Mouse (Mus musculus) embryonic stem cell, embryonic (primary cell): ENCODE results near the gene Tbck.

ENCODE experiments used
- CTCF ChIA-PET, 4 experiments: fragments of 300-600 bp in 2 of 4; fragments of 350-600 bp in 2 of 4; sonication (Branson Sonifier 250); formaldehyde crosslinking; loops; one replicate each; lab custom pipeline; 2022; ENCODE audit warnings: inconsistent platforms in 2 of 4; lab: Charles Lee
- POLR2A ChIA-PET, 4 experiments: fragments of 300-600 bp in 2 of 4; fragments of 350-600 bp in 2 of 4; sonication (Branson Sonifier 250); formaldehyde crosslinking; loops; one replicate each; lab custom pipeline; 2022; ENCODE audit warnings: antibody characterized with exemption in 4 of 4, inconsistent platforms in 1 of 4; lab: Charles Lee

The Tbck gene

DNA sequence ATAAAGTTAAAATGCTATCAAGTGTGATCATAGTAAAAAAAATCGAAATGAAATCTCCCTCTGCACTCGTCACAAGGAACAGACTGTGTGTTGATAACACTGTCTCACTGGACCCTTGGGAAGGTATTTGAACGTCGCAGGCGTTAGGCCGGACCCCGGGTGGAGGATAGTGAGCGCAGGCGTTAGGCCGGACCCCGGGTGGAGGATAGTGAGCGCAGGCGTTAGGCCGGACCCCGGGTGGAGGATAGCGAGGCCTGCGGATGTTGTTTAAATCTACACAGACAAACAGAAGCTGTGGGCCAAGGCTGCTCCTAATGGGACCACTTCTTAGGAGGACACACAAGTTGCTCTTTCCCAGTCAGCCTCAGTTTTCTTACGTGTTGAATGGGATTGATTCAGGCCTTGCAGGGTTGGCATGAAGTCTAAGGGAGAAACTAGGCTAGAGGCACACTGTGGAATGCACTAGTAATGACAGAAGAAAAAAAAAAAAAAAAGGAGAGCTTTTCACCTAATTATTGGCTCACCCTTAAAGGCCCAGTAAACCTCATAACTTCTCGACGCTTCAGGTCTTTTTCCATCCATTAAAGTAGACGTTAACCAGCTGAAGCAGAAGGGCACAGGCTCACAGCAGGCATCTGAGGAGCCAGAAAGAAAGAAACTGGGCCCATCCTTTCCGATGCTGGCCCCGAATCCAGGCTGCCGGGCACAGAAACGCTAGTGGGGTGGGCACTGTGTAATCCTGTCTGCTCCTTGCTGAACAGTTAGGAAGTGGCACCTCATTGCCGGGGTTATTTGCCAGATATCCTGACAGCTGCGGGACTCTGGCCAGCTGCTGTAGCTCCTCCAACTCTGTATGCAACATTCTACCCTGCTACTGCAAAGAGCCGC, 168.1 kb downstream of the Tbck start:
- ChIA-PET POLR2A (interaction anchor here in 1 of 4 experiments (0.7 kb wide), 1 partner anchor 309 kb away, joined by 3 read pairs; no protein-coding TSS in a partner anchor), CTCF (no interaction called here)

DNA sequence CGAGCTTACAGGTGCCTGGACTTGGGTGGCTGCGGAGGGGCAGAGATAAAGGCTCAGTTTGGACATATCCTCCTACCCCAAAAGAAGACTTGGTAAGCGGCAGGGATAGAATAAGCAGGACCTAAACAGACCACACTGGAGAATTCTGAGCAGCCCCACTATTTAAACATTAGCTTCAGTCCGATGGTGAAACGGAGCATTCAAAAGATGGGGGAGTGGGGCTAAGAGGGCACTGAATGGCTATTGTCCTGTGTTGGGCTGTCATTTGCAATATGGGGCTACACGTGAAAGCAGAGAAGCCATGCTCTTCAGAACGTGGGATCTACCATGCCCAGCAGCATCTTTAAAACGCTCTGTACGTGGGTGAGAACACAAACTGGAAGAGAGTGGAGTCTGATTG, 170.3 kb downstream of the Tbck start:
- POLR2A ChIA-PET, result interaction anchor here in 1 of 4 experiments (0.5 kb wide), 1 partner anchor 124 kb away, joined by 4 read pairs; no protein-coding TSS in a partner anchor
- CTCF ChIA-PET, result no interaction called here

DNA sequence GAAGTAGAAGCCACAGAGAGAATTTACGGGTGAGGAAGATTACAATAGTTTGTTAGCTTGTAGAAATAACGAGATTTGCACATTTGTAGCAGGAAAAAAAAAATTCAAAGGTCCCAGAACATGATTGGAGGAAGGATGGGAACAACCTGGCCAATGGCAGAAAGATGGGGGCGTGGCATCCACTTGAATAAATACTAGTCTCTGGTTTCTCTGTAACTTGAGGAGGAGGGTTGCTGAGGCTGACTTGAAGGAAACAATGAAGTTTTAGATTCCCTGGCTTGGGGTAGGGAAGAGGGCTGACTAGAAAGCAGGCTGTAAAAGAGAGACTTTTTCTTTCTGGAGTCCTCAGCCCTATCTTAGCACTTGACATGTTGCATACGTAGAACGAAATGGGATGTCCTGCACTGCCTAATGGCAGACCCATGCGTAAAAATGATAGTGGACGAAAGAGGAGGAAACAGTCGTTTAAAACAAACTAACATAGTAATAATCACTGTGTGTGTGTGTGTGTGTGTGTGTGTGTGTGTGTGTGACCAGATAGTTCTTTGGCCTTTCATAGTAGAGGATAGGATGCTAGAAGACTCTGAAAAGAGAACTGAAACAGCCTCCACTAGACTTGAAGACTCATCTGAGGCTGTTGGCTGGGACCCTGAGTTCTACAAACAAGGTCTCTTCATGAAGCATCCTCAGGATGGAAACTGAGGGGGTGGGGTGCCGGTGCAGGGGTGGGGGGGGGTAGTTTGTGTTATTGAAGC, 171.7 kb downstream of the Tbck start:
- CTCF ChIA-PET, result no interaction called here
- POLR2A ChIA-PET, result no interaction called here

DNA sequence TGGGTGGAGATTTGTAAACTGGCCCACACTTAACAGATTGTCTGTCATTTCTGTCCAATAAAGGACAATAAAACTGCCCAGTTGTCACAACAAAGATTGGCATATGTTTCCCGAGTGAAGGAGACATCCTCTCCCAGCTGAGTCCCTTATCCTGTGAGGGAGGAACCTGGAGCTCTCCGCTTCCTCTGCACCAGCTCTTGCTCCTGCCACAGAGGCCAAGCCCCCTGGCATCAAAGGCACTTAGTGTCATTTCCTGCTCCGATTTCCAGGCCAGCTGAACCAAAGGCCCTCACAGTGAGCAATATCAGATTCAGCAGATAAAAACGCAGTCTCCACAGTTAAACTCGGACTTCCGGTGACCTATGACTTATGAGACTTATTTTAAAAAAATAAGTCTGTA, 172.7 kb downstream of the Tbck start:
- ChIA-PET POLR2A (no interaction called here), CTCF (no interaction called here)

DNA sequence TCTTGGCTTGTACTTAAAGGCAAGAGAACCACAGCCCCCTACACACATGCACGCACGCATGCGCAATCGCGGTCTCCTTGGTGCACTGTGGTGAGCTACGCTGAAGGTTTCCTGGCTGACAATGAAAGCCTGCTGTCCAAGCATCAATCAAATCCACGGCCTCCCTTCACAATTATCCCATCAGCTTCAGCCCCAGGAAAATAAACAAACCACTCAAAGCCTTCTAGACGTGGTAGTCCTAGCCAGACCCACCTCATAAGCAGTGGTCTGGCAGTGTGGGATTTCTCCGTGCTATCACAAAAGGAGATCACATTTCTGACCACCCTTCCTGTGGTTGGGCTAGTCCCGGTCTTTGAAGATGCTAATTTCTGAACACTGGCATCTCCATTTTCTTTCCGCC, 174.9 kb downstream of the Tbck start:
- ChIA-PET CTCF (no interaction called here), POLR2A (interaction anchor here in 2 of 4 experiments (0.9 to 2.4 kb wide), 4 partner anchors 10 to 233 kb away, joined by 3 to 12 read pairs (median 4); partner anchors contain the start of genes Gstcd (in 2 of the 2) and Ints12 (in 2 of the 2))

DNA sequence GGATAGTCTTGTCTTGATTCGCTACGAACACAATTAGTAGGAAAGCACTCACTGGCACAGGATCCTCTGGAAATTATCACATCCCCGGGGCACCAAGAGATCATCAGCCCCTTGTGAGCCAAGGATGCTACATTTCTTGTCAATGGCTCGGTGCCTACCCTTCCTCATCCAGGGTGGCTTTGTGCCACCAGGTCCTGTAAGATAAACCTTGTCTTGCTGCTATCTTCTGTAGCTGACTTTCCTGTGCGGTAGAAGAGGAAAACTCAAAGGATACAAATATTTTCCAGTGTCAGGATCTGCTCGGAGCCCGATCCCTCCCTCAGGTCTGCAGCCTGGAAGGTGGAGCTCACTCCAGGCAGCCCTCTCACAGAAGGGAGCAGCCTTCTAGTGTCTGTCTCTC, 175.6 kb downstream of the Tbck start:
- CTCF ChIA-PET, result no interaction called here
- POLR2A ChIA-PET, result interaction anchor here in 1 of 4 experiments (1.0 to 2.4 kb wide), 3 partner anchors 9 to 232 kb away, joined by 3 to 12 read pairs (median 4); partner anchors contain the start of genes Gstcd and Ints12

DNA sequence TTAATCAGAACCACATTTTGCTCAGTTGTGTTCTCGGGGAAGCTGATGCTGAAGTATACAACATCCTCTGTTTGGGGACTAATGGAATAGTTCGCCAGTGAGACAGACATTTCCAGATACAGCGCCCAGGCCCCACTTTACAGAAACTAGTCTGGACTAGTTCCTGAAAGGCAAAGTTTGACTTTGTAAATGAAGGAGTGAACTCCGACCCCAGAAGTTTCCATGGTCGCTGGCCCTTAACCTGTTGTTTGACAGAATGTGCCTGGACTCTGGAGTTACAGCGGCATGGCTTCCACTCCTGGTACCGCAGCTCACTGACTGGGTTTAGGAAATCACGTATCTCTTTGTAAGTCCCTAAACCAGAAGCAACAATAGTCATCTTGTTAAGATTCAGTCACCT, 176.9 kb downstream of the Tbck start:
- ChIA-PET POLR2A (interaction anchor here in 1 of 4 experiments (0.8 to 2.4 kb wide), 2 partner anchors 8 to 19 kb away, joined by 3 to 12 read pairs; no protein-coding TSS in a partner anchor), CTCF (no interaction called here)

DNA sequence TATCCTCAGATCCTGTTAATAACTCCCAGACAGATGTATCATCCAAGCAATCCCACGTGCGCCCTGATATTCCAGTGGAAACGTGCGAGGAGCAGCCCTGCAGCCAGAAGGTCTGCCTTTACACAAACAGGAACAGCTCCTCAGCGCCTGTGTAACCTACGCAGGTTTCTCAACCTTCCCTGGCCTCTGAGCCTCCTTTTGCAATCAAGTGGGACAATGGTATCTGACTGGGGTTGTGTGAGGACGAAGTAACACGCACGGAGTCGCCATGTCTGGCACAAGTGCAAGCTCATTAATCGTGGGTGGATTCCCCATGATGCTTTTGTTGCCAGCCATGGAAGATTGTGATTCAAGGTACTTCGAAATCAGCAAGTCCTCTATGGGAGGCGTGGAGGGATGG, 179.9 kb downstream of the Tbck start:
- POLR2A ChIA-PET, result interaction anchor here in 1 of 4 experiments (1.1 kb wide), 1 partner anchor 25 kb away, joined by 4 read pairs; no protein-coding TSS in a partner anchor
- CTCF ChIA-PET, result interaction anchor here in 1 of 4 experiments (1.9 kb wide), 1 partner anchor 29 kb away, joined by 4 read pairs; no protein-coding TSS in a partner anchor

DNA sequence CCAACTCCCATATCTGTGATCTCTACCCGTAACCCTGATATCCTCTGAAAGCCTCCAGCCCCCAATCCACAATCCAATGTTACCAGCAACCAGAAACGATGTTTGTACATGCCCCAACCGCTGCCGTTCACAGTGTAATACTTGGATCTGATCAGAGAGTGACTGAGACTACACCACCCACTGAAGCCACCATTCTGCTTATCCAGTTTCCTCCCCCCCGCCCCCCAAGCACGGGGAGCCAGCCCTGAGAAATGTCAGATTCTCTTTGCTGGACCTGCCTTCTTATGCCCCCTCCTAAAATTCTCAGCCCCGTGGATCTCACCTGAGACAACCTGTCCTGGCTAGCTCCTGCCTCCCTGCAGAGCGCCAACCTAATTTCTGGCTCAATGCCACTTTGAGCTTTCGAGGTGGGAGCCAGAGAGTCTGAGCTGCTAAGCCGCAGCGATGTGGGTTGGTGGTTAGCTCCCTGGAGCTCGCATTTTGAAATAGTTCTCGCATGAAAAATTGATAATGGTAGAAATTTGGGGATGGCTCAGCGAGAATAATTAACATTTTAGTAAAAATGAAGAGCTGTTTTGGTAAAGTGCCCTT, 180.5 kb downstream of the Tbck start:
- CTCF ChIA-PET, result interaction anchor here in 1 of 4 experiments (1.9 kb wide), 1 partner anchor 29 kb away, joined by 4 read pairs; no protein-coding TSS in a partner anchor
- POLR2A ChIA-PET, result interaction anchor here in 2 of 4 experiments (0.7 to 1.1 kb wide), 2 partner anchors 25 to 169 kb away, joined by 4 read pairs; no protein-coding TSS in a partner anchor

DNA sequence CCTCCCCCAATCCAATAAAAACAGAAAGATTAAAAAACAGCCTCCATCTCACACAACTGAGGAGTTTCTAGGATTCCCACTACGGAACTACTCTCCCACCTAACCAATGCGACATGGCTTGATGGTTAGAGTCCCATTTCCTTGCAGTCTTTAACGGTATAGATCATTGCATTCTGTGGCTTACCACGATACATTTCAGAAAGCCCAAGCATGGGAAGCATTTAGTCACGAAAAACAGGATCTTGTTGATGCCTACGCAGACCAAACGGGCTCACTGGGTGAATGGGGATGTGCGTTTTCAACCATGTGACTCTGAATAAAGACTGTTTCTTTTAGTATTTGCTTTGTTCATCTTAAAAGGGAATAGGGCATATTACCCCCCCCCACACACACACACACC, 181.0 kb downstream of the Tbck start:
- POLR2A ChIA-PET, result interaction anchor here in 1 of 4 experiments (0.7 kb wide), 1 partner anchor 170 kb away, joined by 4 read pairs; no protein-coding TSS in a partner anchor
- CTCF ChIA-PET, result interaction anchor here in 1 of 4 experiments (1.9 kb wide), 1 partner anchor 28 kb away, joined by 4 read pairs; no protein-coding TSS in a partner anchor

DNA sequence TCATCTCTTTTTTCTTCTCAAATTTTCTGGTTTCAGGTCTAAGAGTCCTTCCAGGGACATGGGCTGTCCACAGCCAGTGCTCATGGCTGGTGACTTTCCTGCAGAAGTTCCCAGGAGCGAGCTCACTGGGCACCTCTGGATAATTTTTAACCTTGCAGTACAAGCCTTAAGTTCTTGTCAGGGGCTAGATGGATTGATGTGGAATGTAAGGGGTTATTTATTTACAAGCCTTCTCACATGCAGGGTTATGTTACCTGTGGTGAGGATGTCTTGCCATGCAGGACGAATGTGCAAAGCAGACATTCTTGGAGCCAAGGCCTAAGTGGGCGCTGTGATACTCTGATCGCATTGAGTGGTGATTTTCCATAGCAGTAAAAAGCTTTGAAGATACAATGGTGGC, 181.7 kb downstream of the Tbck start:
- ChIA-PET CTCF (no interaction called here), POLR2A (no interaction called here)

DNA sequence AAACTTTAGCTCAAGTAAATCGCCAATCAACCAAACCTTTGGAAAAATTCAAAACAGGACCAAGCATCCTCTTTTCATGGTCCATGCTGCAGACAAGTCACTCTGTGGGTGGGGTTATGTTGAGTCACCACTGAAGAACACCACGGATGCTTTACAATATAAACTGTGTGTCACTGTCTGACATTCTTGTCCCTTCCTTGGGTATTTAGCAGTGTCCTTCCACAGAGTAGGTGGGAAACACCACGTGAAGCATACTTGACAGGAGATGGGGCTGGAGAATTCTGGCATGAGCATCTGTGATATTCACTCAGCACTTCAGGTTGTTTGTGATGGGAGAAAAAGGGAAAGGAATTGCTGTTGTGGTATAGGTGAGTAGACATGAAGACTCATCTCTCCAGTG, 183.0 kb downstream of the Tbck start:
- ChIA-PET CTCF (no interaction called here), POLR2A (no interaction called here)

DNA sequence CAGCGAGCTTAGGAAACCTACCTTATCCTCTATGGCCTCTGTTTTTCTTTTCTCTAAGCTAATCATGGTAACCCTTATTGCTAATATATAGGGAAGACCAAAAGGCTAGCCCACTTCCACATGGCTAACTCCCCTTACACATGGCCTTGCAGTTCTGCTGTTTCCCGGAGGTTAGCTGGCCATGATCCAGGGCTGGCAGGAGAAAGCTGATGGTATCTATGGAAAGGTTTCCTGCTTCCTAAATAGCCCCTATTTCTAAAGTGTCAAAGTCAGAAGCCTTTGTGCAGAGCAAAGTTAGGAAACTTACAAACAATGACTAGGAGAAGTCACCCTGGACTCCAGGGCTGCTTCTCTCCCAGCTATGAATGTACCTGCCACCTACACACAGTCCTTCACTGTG, 184.9 kb downstream of the Tbck start:
- CTCF ChIA-PET, result no interaction called here
- POLR2A ChIA-PET, result interaction anchor here in 1 of 4 experiments (1.2 to 2.9 kb wide), 2 partner anchors 9 kb away, joined by 4 to 12 read pairs; no protein-coding TSS in a partner anchor

DNA sequence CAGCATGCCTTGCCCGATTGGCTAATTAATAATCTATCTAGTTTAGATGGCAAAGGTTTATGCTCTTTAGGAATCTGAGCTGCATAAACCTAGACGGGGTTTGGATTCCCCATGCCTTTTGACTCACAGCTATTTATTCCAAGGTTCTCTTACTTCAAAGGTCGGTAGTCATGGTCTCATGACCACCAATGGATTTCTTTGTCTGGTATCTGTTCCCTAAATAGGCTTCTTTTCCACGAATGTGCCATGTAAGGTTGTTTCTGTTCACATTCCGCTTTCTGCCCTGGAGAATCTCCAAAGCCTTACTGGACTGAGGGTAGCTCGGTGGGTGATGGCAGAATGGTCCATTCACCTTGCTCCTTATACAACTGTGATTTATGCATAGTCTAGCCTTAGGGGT, 186.1 kb downstream of the Tbck start:
- ChIA-PET CTCF (interaction anchor here in 1 of 4 experiments (0.6 kb wide), 1 partner anchor 470 kb away, joined by 4 read pairs; no protein-coding TSS in a partner anchor), POLR2A (interaction anchor here in 1 of 4 experiments (0.9 to 2.9 kb wide), 3 partner anchors 8 to 33 kb away, joined by 3 to 12 read pairs (median 4); no protein-coding TSS in a partner anchor)

DNA sequence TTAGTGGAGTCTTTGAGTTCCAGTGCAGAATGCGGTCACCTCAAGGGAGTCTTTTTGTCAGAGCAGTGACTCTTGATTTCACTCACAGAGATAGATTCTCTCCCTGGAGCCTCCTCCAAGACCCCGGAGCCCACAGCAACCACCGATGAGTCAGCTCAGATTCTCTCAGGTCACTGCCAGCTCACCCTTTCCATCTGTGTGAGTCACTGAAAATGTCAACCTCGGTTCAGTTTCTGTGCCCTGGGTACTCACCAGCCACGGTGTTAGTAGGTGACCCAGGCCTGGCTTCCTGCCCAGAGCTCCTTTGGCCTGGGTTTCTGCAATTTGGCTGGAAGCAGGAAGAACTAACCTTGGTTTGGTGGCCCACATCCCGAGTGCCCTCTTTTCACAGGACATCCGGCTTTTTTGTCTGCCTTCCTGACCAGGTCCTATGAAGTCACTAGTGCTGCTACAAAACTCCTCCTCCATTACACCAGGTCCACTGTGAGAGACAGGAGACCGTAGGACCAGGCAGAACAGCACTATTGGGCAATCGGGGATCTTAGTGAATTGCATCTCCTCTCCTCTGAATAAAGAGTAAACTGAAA, 187.5 kb downstream of the Tbck start:
- ChIA-PET CTCF (no interaction called here), POLR2A (no interaction called here)

DNA sequence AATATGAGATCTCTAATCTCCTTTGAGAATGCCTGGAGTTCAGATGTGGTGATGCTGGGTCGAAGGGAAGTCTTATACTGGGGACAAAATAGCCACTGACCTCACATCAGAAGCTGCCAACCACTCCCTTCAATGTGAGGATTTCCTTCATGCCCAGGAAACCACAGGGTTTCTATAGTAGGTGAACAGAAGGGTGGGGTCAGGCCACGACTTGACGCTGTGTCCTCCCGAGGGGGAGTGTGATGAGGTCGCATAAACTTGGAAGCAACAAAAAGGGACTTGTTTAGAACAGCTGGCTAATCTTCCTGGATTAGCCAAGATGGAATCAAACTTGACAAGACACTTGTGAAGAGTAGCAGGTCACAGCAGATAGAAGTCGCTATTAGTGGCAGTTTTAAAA, 189.3 kb downstream of the Tbck start:
- ChIA-PET POLR2A (interaction anchor here in 2 of 4 experiments (0.6 kb wide), 3 partner anchors 24 to 653 kb away, joined by 3 read pairs; no protein-coding TSS in a partner anchor), CTCF (no interaction called here)

DNA sequence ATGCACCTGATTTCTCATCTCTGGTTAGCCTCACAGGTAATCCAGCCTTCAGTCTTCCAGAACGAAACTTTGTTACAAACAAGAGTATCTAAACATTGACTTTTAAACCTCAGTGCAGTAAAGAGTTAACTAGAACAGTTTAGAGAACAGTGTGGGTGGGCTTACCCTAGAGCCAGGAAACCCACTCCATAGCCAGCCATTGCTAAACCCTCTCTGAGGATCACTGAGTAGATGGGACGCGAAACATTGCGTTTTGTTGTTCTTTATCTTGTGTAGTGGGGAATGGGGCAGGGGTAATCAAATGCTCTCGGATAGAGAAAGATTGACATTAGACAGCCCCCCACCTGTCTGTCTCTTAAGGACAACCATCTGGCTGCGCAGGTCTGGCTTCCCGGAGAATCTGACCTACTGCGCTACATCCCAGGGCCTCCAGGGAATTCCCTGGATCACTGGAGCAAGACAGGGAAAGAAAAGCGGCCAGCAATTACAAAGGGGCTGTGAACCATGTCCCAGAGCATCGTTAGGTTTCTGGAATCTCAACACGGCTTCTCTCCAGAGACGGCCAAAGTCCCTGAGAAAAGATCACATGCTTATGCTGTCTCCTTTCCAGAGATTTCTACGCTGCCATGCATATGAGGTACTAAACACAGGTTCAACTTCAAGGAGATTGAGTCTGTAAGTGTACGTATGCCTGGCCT, 192.2 kb downstream of the Tbck start:
- POLR2A ChIA-PET, result interaction anchor here in 1 of 4 experiments (0.6 kb wide), 1 partner anchor 71 kb away, joined by 3 read pairs; no protein-coding TSS in a partner anchor
- CTCF ChIA-PET, result no interaction called here
